Mouse (Mus musculus): Measurements from ENCODE around the gene Spryd4. TPM values are rescaled to one million over a fixed set of nuclear protein-coding genes. Genes with fewer than 3 reads are reported as not detected.
"Not testable (repeated sequence)": the region's sequence is repeated elsewhere in the genome, so short reads cannot be mapped to it uniquely, and the experiment has no call there.

Spryd4 gene
- 9.4 and 10.5 TPM in 2 replicates for polyA plus RNA-seq (2012; rRNA removed)

DNA sequence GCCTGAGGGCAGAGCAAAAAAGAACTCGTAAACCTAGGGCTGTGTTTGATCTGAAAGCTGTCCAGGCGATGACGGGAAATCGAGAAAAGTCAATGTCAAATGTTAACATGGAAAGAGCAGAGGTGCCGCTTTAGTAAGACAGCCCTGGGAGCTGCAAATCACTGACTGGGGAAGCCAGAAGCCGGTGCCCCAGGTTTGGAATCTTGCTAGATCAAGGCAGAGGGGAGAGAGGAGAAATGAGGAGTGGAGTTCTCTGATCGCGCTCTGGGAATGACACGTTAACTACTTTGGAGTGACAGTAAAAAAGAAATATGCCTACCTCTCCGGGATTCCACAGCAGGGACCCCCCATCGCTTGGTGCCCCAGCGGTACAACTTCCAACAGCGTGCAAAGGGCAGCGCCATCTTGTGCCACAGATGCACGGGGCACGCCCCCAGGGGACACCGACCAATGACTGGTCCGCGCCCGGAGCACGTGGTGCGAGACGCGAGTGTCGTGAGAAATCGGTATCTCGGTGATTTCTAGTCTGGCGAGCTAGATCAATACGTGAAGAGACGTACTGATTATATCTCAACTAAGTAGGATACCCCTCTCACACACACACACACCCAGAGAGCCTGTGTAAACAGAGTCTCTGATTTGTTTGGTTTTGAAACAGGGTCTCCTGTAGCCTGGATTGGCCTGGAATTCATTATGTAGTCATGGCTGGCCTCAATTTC, at the start of gene Spryd4:
TSS of gene Spryd4 (minus strand) at position 418 of the 719 bp plus-strand sequence.
- no peaks in the 10 kb centered on the region for H3K27me3 ChIP-seq (ENCODE audit: control insufficient read depth, insufficient read depth, low read length)
- TF ChIP-seq CTCF (IDR thresholded peaks at IDR 0.05; ENCODE audit: extremely low read depth, insufficient read length, insufficient replicate concordance, low read depth, low read length) (peak; percentile 33; the same call in 1 of the 2 replicates), POLR2A (IDR thresholded peaks at IDR 0.05; ENCODE audit: low read depth, low read length) (peak; percentile 57)
- H3K4me3 ChIP-seq (ENCODE audit: low read depth, low read length), result peak within 1 kb of the TSS; percentile 73
- peaks cover 2% of the 10 kb centered on the region; the same call in 1 of the 2 replicates for H3K36me3 ChIP-seq (ENCODE audit: control insufficient read depth, insufficient read depth, low read length)
- under 1% methylated on average over 30 of the region's 30 CpGs for WGBS
- peaks cover 3% of the 10 kb centered on the region; the same call in 1 of the 2 replicates for H3K4me1 ChIP-seq (ENCODE audit: control insufficient read depth, insufficient read depth, insufficient read length, low read length)
- H3K27ac ChIP-seq (ENCODE audit: insufficient read depth, low read depth, low read length), result no peak within 1 kb of the TSS; the same call in 1 of the 2 replicates

GRCm38 (mm10) chr10:128260376-128260775, 48.8 kb upstream of the Spryd4 start:
- H3K4me1 ChIP-seq (ENCODE audit: control insufficient read depth, insufficient read depth, insufficient read length, low read length); H3K4me3 ChIP-seq (ENCODE audit: low read depth, low read length); H3K36me3 ChIP-seq (ENCODE audit: control insufficient read depth, insufficient read depth, low read length); H3K27ac ChIP-seq (ENCODE audit: insufficient read depth, low read depth, low read length); H3K27me3 ChIP-seq (ENCODE audit: control insufficient read depth, insufficient read depth, low read length): not testable (repeated sequence)
- 82% methylated on average over 7 of the region's 7 CpGs for WGBS

- no peaks in the 10 kb centered on the region for H3K27me3 ChIP-seq (ENCODE audit: control insufficient read depth, insufficient read depth, low read length)
- 82% methylated on average over 5 of the region's 5 CpGs for WGBS
- H3K4me1 ChIP-seq (ENCODE audit: control insufficient read depth, insufficient read depth, insufficient read length, low read length), result no peaks in the 10 kb centered on the region
- TF ChIP-seq POLR2A (IDR thresholded peaks at IDR 0.05; ENCODE audit: low read depth, low read length) (no peak), CTCF (IDR thresholded peaks at IDR 0.05; ENCODE audit: extremely low read depth, insufficient read length, insufficient replicate concordance, low read depth, low read length) (no peak)
- H3K36me3 ChIP-seq (ENCODE audit: control insufficient read depth, insufficient read depth, low read length), result no peaks in the 10 kb centered on the region
- H3K27ac ChIP-seq (ENCODE audit: insufficient read depth, low read depth, low read length), result no peak overlapping the region
- no peak overlapping the region for H3K4me3 ChIP-seq (ENCODE audit: low read depth, low read length)
Measured at GRCm38 (mm10) chr10:128259946-128260345, 48.3 kb upstream of the Spryd4 start.

DNA sequence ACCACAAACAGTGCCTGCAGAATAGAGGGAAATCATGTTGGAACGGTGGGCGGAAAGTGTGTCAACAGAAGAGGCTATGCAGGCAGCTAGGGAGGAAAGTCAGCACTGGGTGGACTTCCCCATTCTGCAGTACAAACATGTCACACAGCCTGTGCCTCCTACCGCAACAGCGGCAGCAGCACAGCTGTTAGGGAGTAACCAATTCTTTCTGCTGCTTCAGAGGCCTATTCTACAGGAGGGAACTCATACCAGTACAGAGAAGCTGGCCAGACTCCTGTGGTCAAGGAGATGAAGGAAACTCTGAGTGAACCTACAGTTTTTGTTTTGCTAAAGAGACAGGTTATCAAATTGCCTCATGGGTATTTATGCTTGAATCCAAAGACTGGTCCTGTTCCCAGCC, 47.3 kb upstream of the Spryd4 start:
- no peaks in the 10 kb centered on the region for H3K36me3 ChIP-seq (ENCODE audit: control insufficient read depth, insufficient read depth, low read length)

DNA sequence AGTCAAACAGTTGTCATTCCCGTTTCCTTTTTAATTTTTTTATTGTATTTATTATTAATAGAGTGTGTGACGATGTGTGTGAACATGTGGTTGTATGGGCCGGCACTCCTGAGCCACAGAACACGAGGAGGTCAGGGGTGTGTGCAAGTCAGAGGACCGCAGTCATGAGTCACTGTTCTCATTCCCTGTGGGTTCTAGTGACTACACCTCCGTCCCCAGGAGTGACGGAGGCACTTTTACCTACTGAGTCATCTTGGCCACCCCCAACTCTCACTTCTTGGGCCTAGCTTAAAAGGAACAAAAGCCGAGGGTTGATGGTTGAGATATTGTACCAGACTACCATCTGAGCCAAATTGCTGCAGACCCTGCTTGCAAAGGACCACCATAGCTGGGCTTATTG, 44.7 kb upstream of the Spryd4 start:
- Histone ChIP-seq H3K4me3 (ENCODE audit: low read depth, low read length) (no peak overlapping the region), H3K27ac (ENCODE audit: insufficient read depth, low read depth, low read length) (no peak overlapping the region), H3K4me1 (ENCODE audit: control insufficient read depth, insufficient read depth, insufficient read length, low read length) (no peaks in the 10 kb centered on the region), H3K27me3 (ENCODE audit: control insufficient read depth, insufficient read depth, low read length) (no peaks in the 10 kb centered on the region), H3K36me3 (ENCODE audit: control insufficient read depth, insufficient read depth, low read length) (0 out of 2 replicates have a peak, but pooled peaks cover 7% of the 10 kb centered on the region)
- 78% methylated on average over 8 of the region's 8 CpGs for WGBS
- TF ChIP-seq POLR2A (IDR thresholded peaks at IDR 0.05; ENCODE audit: low read depth, low read length) (no peak), CTCF (IDR thresholded peaks at IDR 0.05; ENCODE audit: extremely low read depth, insufficient read length, insufficient replicate concordance, low read depth, low read length) (no peak)

More for the DNA sequence above, 47.3 kb upstream of the Spryd4 start:
- H3K4me1 ChIP-seq (ENCODE audit: control insufficient read depth, insufficient read depth, insufficient read length, low read length), result no peaks in the 10 kb centered on the region
- WGBS, result 67% methylated on average over 4 of the region's 4 CpGs
- H3K27me3 ChIP-seq (ENCODE audit: control insufficient read depth, insufficient read depth, low read length), result no peaks in the 10 kb centered on the region
- H3K27ac ChIP-seq (ENCODE audit: insufficient read depth, low read depth, low read length), result peak overlapping the region; percentile 40; the same call in 1 of the 2 replicates
- no peak overlapping the region for H3K4me3 ChIP-seq (ENCODE audit: low read depth, low read length)
- no peak for TF ChIP-seq CTCF (IDR thresholded peaks at IDR 0.05; ENCODE audit: extremely low read depth, insufficient read length, insufficient replicate concordance, low read depth, low read length)
- no peak for TF ChIP-seq POLR2A (IDR thresholded peaks at IDR 0.05; ENCODE audit: low read depth, low read length)

GRCm38 (mm10) chr10:128255925-128256324, 44.3 kb upstream of the Spryd4 start:
- no peak overlapping the region for H3K27ac ChIP-seq (ENCODE audit: insufficient read depth, low read depth, low read length)
- 0 out of 2 replicates have a peak, but pooled peaks cover 7% of the 10 kb centered on the region for H3K36me3 ChIP-seq (ENCODE audit: control insufficient read depth, insufficient read depth, low read length)
- TF ChIP-seq CTCF (IDR thresholded peaks at IDR 0.05; ENCODE audit: extremely low read depth, insufficient read length, insufficient replicate concordance, low read depth, low read length), result no peak
- TF ChIP-seq POLR2A (IDR thresholded peaks at IDR 0.05; ENCODE audit: low read depth, low read length), result no peak
- H3K27me3 ChIP-seq (ENCODE audit: control insufficient read depth, insufficient read depth, low read length), result no peaks in the 10 kb centered on the region
- H3K4me3 ChIP-seq (ENCODE audit: low read depth, low read length), result no peak overlapping the region
- WGBS, result 88% methylated on average over 8 of the region's 8 CpGs
- H3K4me1 ChIP-seq (ENCODE audit: control insufficient read depth, insufficient read depth, insufficient read length, low read length), result no peaks in the 10 kb centered on the region

DNA sequence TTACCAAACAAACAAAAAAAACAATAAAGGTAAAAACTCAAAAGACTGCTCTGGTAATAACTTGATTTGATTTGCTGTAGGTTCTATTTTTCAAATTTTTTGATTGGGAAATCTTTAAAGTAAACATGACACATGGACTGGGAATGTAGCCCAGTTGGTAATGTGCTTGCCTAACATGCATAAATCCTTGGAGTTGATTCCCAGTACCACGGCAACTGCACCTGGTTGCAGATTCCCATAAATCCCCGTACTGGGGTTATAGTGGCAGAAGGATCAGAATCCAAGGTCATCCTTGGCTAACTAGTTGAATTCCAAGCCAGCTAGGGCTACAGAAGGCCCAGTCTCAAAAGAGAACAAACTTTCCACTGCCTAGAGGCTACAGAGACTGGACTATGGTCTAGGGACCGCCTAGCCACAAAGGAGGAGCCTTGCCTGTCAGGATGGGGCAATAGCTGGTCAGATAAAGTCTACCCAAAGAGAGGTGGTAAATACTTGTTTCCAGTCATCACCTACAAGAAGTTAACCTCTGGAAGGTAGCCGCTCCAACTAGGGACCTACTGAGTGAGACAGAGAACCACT, 42.2 kb upstream of the Spryd4 start, which contains the start of gene Apon:
TSS of gene Apon (plus strand) at position 420 of the 579 bp plus-strand sequence.
- H3K27ac ChIP-seq (ENCODE audit: insufficient read depth, low read depth, low read length), result no peak within 1 kb of the TSS

More for the DNA sequence above, 42.2 kb upstream of the Spryd4 start, which contains the start of gene Apon:
- H3K4me1 ChIP-seq (ENCODE audit: control insufficient read depth, insufficient read depth, insufficient read length, low read length), result no peaks in the 10 kb centered on the region
- H3K36me3 ChIP-seq (ENCODE audit: control insufficient read depth, insufficient read depth, low read length), result peaks cover 15% of the 10 kb centered on the region
- WGBS, result 50% methylated on average over 4 of the region's 4 CpGs
- H3K27me3 ChIP-seq (ENCODE audit: control insufficient read depth, insufficient read depth, low read length), result no peaks in the 10 kb centered on the region
- TF ChIP-seq POLR2A (IDR thresholded peaks at IDR 0.05; ENCODE audit: low read depth, low read length) (no peak), CTCF (IDR thresholded peaks at IDR 0.05; ENCODE audit: extremely low read depth, insufficient read length, insufficient replicate concordance, low read depth, low read length) (no peak)
- no peak within 1 kb of the TSS for H3K4me3 ChIP-seq (ENCODE audit: low read depth, low read length)
